Mouse (Mus musculus) heart, adult 2 months (tissue): ENCODE measurements around the gene Mphosph9.

Source experiments
- CTCF ChIP-seq: fragments of 200-600 bp; IDR thresholded peaks from 2 replicates; pipeline ENCODE4 v1.8.1; 2022; ENCODE audit warnings: antibody characterized with exemption, mild to moderate bottlenecking, moderate library complexity
- EP300 ChIP-seq: fragments of 200-500 bp; IDR thresholded peaks from 2 replicates; pipeline ENCODE4 v1.6.1; 2011; ENCODE audit warnings: low read depth, low read length, control low read depth; ENCODE audit not compliant: insufficient read depth
- POLR2A ChIP-seq: fragments of 200-500 bp; IDR thresholded peaks from 2 replicates; pipeline ENCODE4 v1.6.1; 2011; ENCODE audit warnings: mild to moderate bottlenecking, low read depth, low read length, control low read depth; ENCODE audit not compliant: insufficient read depth

- TF ChIP-seq CTCF (no peak), POLR2A (no peak), EP300 (no peak)
Measured at GRCm38 (mm10) chr5:124240841-124241685, 86.7 kb downstream of the Mphosph9 start.
